Comparison of ENCODE assay signal across 35 mouse cellular contexts in the genomic region with DNA sequence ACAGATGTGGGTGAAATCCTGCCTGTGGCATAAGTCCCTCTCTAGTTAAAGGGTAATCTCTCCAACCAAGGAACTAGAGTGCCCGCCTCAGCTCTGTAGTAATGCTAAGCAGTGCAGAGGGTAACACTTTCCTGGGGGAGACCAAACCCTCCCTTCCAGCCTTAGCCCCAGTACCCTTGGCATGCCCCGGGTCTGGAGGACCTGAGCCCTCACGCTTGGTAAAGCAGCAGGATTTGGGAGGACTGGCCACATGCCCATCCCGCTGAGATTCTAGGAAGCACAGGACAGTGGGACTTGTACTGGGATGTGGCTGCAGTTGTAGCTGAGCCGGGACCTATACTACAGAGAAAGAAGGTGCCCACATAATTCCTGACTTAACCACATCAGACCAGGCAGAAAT. TPM values are rescaled to one million over a fixed set of nuclear protein-coding genes. Genes with fewer than 3 reads are reported as not detected.
DNase-seq lines count a peak whose midpoint lies in the region; ATAC-seq lines count a peak whose summit lies in the region.
"Had no signal": no experiment of that assay in that cellular context is flagged by ENCODE, and none has a peak within 500 bp of the region (broad histone marks: within the 10 kb centered on the region; RNA-seq: fewer than 3 reads in every experiment).

No protein-coding gene starts in this region.

- DNase-seq in heart, postnatal 4 days, result peak; percentile 8
- no peak for DNase-seq in heart, adult 9 months (ENCODE audit: low spot score in 2 of 2)
- DNase-seq in kidney, postnatal 10 days, result peak; percentile 56
- DNase-seq in kidney, adult 8-10 months, result no peak
- peak; percentile 28 for DNase-seq in ovary, postnatal 36 days (ENCODE audit: low spot score)
- DNase-seq in ovary, postnatal 10 days (ENCODE audit: low spot score), result no peak
- DNase-seq: B cell, adult 2 months; cerebellum, adult 8-10 months; cerebellum, postnatal 36 days; gastrocnemius, postnatal 14 days; lung, adult 18-20 months; lung, postnatal 4 days; retina, postnatal 1 day; right cerebral cortex, postnatal 14 days had no signal

- H3K27ac ChIP-seq in limb, embryonic 13.5 days, result no peak overlapping the region
- H3K27ac ChIP-seq: hindbrain, embryonic 14.5 days; limb, embryonic 12.5 days; liver, embryonic 12.5 days; midbrain, embryonic 12.5 days; neural tube, embryonic 13.5 days had no signal

- 83% methylated on average over 5 of the region's 5 CpGs for WGBS in limb, embryonic 13.5 days

- 0 out of 2 replicates have a peak, but pooled peaks cover 3% of the 10 kb centered on the region for H3K36me3 ChIP-seq in limb, embryonic 13.5 days
- H3K36me3 ChIP-seq: heart, embryonic 12.5 days; limb, embryonic 12.5 days; liver, embryonic 12.5 days; midbrain, embryonic 12.5 days; neural tube, embryonic 13.5 days had no signal

- no peak overlapping the region for H3K4me2 ChIP-seq in limb, embryonic 13.5 days (replicated peaks)
- H3K4me2 ChIP-seq: heart, embryonic 12.5 days; hindbrain, embryonic 14.5 days; limb, embryonic 12.5 days; liver, embryonic 12.5 days; midbrain, embryonic 12.5 days; neural tube, embryonic 13.5 days had no signal

- peaks cover 4% of the 10 kb centered on the region; the same call in 1 of the 2 replicates for H3K9me3 ChIP-seq in limb, embryonic 13.5 days

- H3K27me3 ChIP-seq in limb, embryonic 13.5 days, result no peaks in the 10 kb centered on the region
- H3K27me3 ChIP-seq: CH12.LX; heart, embryonic 12.5 days; limb, embryonic 12.5 days; liver, embryonic 12.5 days; megakaryocyte, embryonic 14.5 days; midbrain, embryonic 12.5 days; neural tube, embryonic 13.5 days had no signal

- H3K9ac ChIP-seq in limb, embryonic 13.5 days, result peak overlapping the region; percentile 35; the same call in 1 of the 2 replicates
- H3K9ac ChIP-seq: heart, embryonic 12.5 days; hindbrain, embryonic 14.5 days; limb, embryonic 12.5 days; liver, embryonic 12.5 days; midbrain, embryonic 12.5 days; neural tube, embryonic 13.5 days had no signal

- no peak overlapping the region for H3K4me3 ChIP-seq in limb, embryonic 13.5 days
- H3K4me3 ChIP-seq: heart, embryonic 12.5 days; limb, embryonic 12.5 days; liver, embryonic 12.5 days; megakaryocyte, embryonic 14.5 days; midbrain, embryonic 12.5 days; neural tube, embryonic 13.5 days had no signal

- peaks cover 30% of the 10 kb centered on the region for H3K4me1 ChIP-seq in limb, embryonic 13.5 days

- ATAC-seq in limb, embryonic 13.5 days (ENCODE audit: low FRiP score, low read depth), result no peak
- ATAC-seq in CD4-positive, CD25-positive, alpha-beta regulatory T cell, adult 4 months, result no peak
- ATAC-seq: forebrain, embryonic 14.5 days; liver, embryonic 12.5 days; lung, postnatal 0 days had no signal

RNA-seq across cellular contexts. Expression of gene Hacl1, which starts 13.7 kb away (rescaled TPM):
- total RNA-seq in heart, postnatal 4 days (2021), result 10 to 100 TPM; 10.9 to 14.0 TPM
- 15.3 and 15.7 TPM in 2 replicates for polyA plus RNA-seq in limb, embryonic 13.5 days (2015; fragmentation: Nextera tagmentation; extraction: Ambion mirVana)
- polyA plus RNA-seq in CD4-positive, CD25-positive, alpha-beta regulatory T cell, adult 4 months (2017; shearing (Covaris generic)), result 10 to 100 TPM; 33.3 to 37.9 TPM

RNA-seq across cellular contexts. Expression of gene Btd, which starts 14.0 kb away (rescaled TPM):
- total RNA-seq in heart, postnatal 4 days (2021), result 10 to 100 TPM; 13.0 to 14.7 TPM
- polyA plus RNA-seq in limb, embryonic 13.5 days (2015; fragmentation: Nextera tagmentation; extraction: Ambion mirVana), result 30.4 and 33.1 TPM in 2 replicates
- 10 to 100 TPM; 27.1 to 29.5 TPM for polyA plus RNA-seq in CD4-positive, CD25-positive, alpha-beta regulatory T cell, adult 4 months (2017; shearing (Covaris generic))

RNA-seq across cellular contexts. Expression of gene Gm49387, which starts 14.1 kb away (rescaled TPM):
- total RNA-seq in heart, postnatal 4 days (2021), result 1 to 10 TPM in 1 of 2 experiments, not detected in 1; 2.8 TPM
- 0.47 and 1.6 TPM in 2 replicates for polyA plus RNA-seq in limb, embryonic 13.5 days (2015; fragmentation: Nextera tagmentation; extraction: Ambion mirVana)
- under 1 TPM in 1 of 2 experiments, not detected in 1; 0.62 TPM for polyA plus RNA-seq in CD4-positive, CD25-positive, alpha-beta regulatory T cell, adult 4 months (2017; shearing (Covaris generic))
- total RNA-seq: adrenal gland, postnatal 4 days; CH12.LX; ES-E14; gastrocnemius, postnatal 14 days; granulocyte monocyte progenitor cell, adult 5-6 weeks; hematopoietic stem cell, adult 5-6 weeks; layer of hippocampus, adult 8-10 months; layer of hippocampus, postnatal 25 days; left cerebral cortex, adult 8-10 months had no signal
- polyA plus RNA-seq: forebrain, embryonic 14.5 days; hindbrain, embryonic 14.5 days; limb, embryonic 12.5 days; small intestine, adult 2 months; urinary bladder, adult 2 months had no signal

Comparison
In these comparisons a context has a peak if more than half of its experiments do, and no peak if none do; other contexts are left out.
1. DNase-seq: peak in heart, postnatal 4 days (single experiment), kidney, postnatal 10 days (single experiment) and ovary, postnatal 36 days (single experiment); none in heart, adult 9 months (0 of 2), kidney, adult 8-10 months (0 of 2) and ovary, postnatal 10 days (single experiment).